Mouse (Mus musculus) myocyte (in vitro differentiated cells): ENCODE results near the gene Cdc42ep3. TPM values are rescaled to one million over a fixed set of nuclear protein-coding genes. Genes with fewer than 3 reads are reported as not detected.

Experiments used
- H3K27me3 ChIP-seq: one replicate; pipeline ENCODE4 v1.6.1; 2011; ENCODE audit not compliant: control insufficient read depth, insufficient read depth, insufficient read length
- H3K36me3 ChIP-seq: one replicate; pipeline ENCODE4 v1.6.1; 2011; ENCODE audit not compliant: control insufficient read depth, insufficient read depth
- H3K4me2 ChIP-seq: one replicate; pipeline ENCODE4 v1.6.1; 2011; ENCODE audit warnings: low read depth, control low read depth
- H3K4me3 ChIP-seq: one replicate; pipeline ENCODE4 v1.5.1; 2011; ENCODE audit warnings: mild to moderate bottlenecking, control low read depth, moderate library complexity
- H3K79me2 ChIP-seq: one replicate; pipeline ENCODE4 v1.6.1; 2011; ENCODE audit not compliant: control insufficient read depth, insufficient read depth
- H3ac ChIP-seq: one replicate; pipeline ENCODE4 v1.6.1; 2011; ENCODE audit not compliant: control insufficient read depth, insufficient read length
- CEBPB ChIP-seq: IDR thresholded peaks from 2 replicates; pipeline ENCODE4 v1.6.1; 2011; ENCODE audit warnings: mild to moderate bottlenecking, moderate library complexity; ENCODE audit not compliant: poor library complexity, insufficient read depth, severe bottlenecking
- E2F4 ChIP-seq: IDR thresholded peaks from one replicate; pipeline ENCODE4 v1.6.1; 2011; ENCODE audit warnings: mild to moderate bottlenecking, control low read depth, moderate library complexity; ENCODE audit not compliant: insufficient read depth
- MAX ChIP-seq: IDR thresholded peaks from one replicate; pipeline ENCODE4 v1.6.1; 2011; ENCODE audit warnings: low read depth, mild to moderate bottlenecking, control low read depth
- MYOD1 ChIP-seq, 3 experiments: IDR thresholded peaks; one replicate each; pipeline ENCODE4 v1.6.1; 2011; ENCODE audit warnings: control low read depth in 2 of 3, low read depth in 2 of 3, mild to moderate bottlenecking in 2 of 3, moderate library complexity in 1 of 3; ENCODE audit not compliant: insufficient read length in 2 of 3, control insufficient read depth in 1 of 3
- MYOG ChIP-seq, 3 experiments: IDR thresholded peaks; one replicate each; pipeline ENCODE4 v1.6.1; 2011; ENCODE audit warnings: control low read depth in 2 of 3, low read depth in 2 of 3, mild to moderate bottlenecking in 2 of 3; ENCODE audit not compliant: insufficient read length in 2 of 3, control insufficient read depth in 1 of 3, insufficient read depth in 1 of 3
- POLR2A ChIP-seq: IDR thresholded peaks from one replicate; pipeline ENCODE4 v1.6.1; 2011; ENCODE audit warnings: low read depth, mild to moderate bottlenecking, control low read depth, moderate library complexity; ENCODE audit not compliant: insufficient read length
- POLR2AphosphoS2 ChIP-seq: IDR thresholded peaks from one replicate; pipeline ENCODE4 v1.6.1; 2011; ENCODE audit warnings: low read depth, control low read depth; ENCODE audit not compliant: insufficient read length
- SRF ChIP-seq: IDR thresholded peaks from one replicate; pipeline ENCODE4 v1.6.1; 2011; ENCODE audit warnings: low read depth; ENCODE audit not compliant: control insufficient read depth, insufficient read length
- TCF12 ChIP-seq: IDR thresholded peaks from one replicate; pipeline ENCODE4 v1.6.1; 2011; ENCODE audit warnings: mild to moderate bottlenecking, control low read depth; ENCODE audit not compliant: poor library complexity, insufficient read depth, severe bottlenecking
- TCF3 ChIP-seq: IDR thresholded peaks from one replicate; pipeline ENCODE4 v1.6.1; 2011; ENCODE audit warnings: low read depth, control low read depth; ENCODE audit not compliant: insufficient read length
- USF1 ChIP-seq: IDR thresholded peaks from one replicate; pipeline ENCODE4 v1.6.1; 2011; ENCODE audit warnings: low read depth, mild to moderate bottlenecking, control low read depth, moderate library complexity
- polyA plus RNA-seq: library from polyadenylated mRNA; unstranded; fragments of >200 nt; fragmentation: generic; extraction: Trizol; gene quantifications from one replicate; pipeline ENCODE4 v1.2.1, GENCODE M21; 2012; ENCODE audit warnings: missing spikeins

The Cdc42ep3 gene
- polyA plus RNA-seq, 1 experiment: 42.8 TPM

GRCm38 (mm10) chr17:79332864-79333263 lies 22.0 kb downstream of the Cdc42ep3 start:
- Histone ChIP-seq H3K79me2 (peaks cover 22% of the 10 kb centered on the region), H3K4me2 (no peak overlapping the region), H3K27me3 (no peaks in the 10 kb centered on the region), H3K4me3 (no peak overlapping the region), H3K36me3 (peaks cover 34% of the 10 kb centered on the region), H3ac (no peak overlapping the region)
- TF ChIP-seq POLR2AphosphoS2 (peak; percentile 57), SRF (no peak)

GRCm38 (mm10) chr17:79330397-79330796 lies 24.5 kb downstream of the Cdc42ep3 start:
- Histone ChIP-seq H3K4me3 (no peak overlapping the region), H3K4me2 (no peak overlapping the region), H3K36me3 (peaks cover 34% of the 10 kb centered on the region), H3K79me2 (peaks cover 3% of the 10 kb centered on the region), H3ac (no peak overlapping the region), H3K27me3 (no peaks in the 10 kb centered on the region)
- TF ChIP-seq TCF12 (no peak), POLR2AphosphoS2 (no peak), POLR2A (no peak), USF1 (no peak)

GRCm38 (mm10) chr17:79326868-79327376 lies 28.0 kb downstream of the Cdc42ep3 start:
- Histone ChIP-seq H3K4me2 (no peak overlapping the region), H3K79me2 (no peaks in the 10 kb centered on the region), H3K4me3 (no peak overlapping the region), H3K36me3 (peaks cover 6% of the 10 kb centered on the region), H3ac (no peak overlapping the region), H3K27me3 (no peaks in the 10 kb centered on the region)
- no peak for TF ChIP-seq MYOD1 (IDR thresholded peaks at IDR 0.05; ENCODE audit: control insufficient read depth in 1 of 3, insufficient read length in 2 of 3, low read depth in 2 of 3)
- no peak for TF ChIP-seq SRF
- no peak for TF ChIP-seq POLR2A
- TF ChIP-seq CEBPB: no peak
- TF ChIP-seq POLR2AphosphoS2: no peak
- no peak for TF ChIP-seq USF1
- TF ChIP-seq TCF12: no peak

- no peak overlapping the region for H3K4me2 ChIP-seq
- no peaks in the 10 kb centered on the region for H3K27me3 ChIP-seq
- H3ac ChIP-seq: no peak overlapping the region
- H3K36me3 ChIP-seq: no peaks in the 10 kb centered on the region
- H3K4me3 ChIP-seq: no peak overlapping the region
- H3K79me2 ChIP-seq: no peaks in the 10 kb centered on the region
- TF ChIP-seq USF1: no peak
- no peak for TF ChIP-seq TCF12
- no peak for TF ChIP-seq MAX
- no peak for TF ChIP-seq MYOD1 (IDR thresholded peaks at IDR 0.05; ENCODE audit: control insufficient read depth in 1 of 3, insufficient read length in 2 of 3, low read depth in 2 of 3)
Observed at GRCm38 (mm10) chr17:79317085-79317751, 37.7 kb downstream of the Cdc42ep3 start.

- Histone ChIP-seq H3K36me3 (no peaks in the 10 kb centered on the region), H3K4me2 (no peak overlapping the region), H3K27me3 (no peaks in the 10 kb centered on the region), H3ac (no peak overlapping the region), H3K4me3 (no peak overlapping the region), H3K79me2 (no peaks in the 10 kb centered on the region)
- TF ChIP-seq TCF12 (no peak), MYOG (IDR thresholded peaks at IDR 0.05; ENCODE audit: control insufficient read depth in 1 of 3, insufficient read depth in 1 of 3, insufficient read length in 2 of 3, low read depth in 2 of 3) (no peak), TCF3 (no peak), SRF (no peak)
Observed at GRCm38 (mm10) chr17:79315415-79316094, 39.3 kb downstream of the Cdc42ep3 start.

- H3K4me2 ChIP-seq: no peak overlapping the region
- H3ac ChIP-seq: no peak overlapping the region
- no peaks in the 10 kb centered on the region for H3K27me3 ChIP-seq
- no peak overlapping the region for H3K4me3 ChIP-seq
- no peaks in the 10 kb centered on the region for H3K79me2 ChIP-seq
- TF ChIP-seq TCF3 (no peak), MYOD1 (IDR thresholded peaks at IDR 0.05; ENCODE audit: control insufficient read depth in 1 of 3, insufficient read length in 2 of 3, low read depth in 2 of 3) (no peak), CEBPB (no peak), SRF (no peak), E2F4 (no peak)
- no peaks in the 10 kb centered on the region for H3K36me3 ChIP-seq
Observed at GRCm38 (mm10) chr17:79310465-79310864, 44.4 kb downstream of the Cdc42ep3 start.
